Mouse (Mus musculus) myocyte (in vitro differentiated cells): ENCODE measurements around the gene Cenps. TPM values are rescaled to one million over a fixed set of nuclear protein-coding genes. Genes with fewer than 3 reads are reported as not detected.

ENCODE experiments used
- H3K27me3 ChIP-seq: one replicate; pipeline ENCODE4 v1.6.1; 2011; ENCODE audit not compliant: control insufficient read depth, insufficient read depth, insufficient read length
- H3K36me3 ChIP-seq: one replicate; pipeline ENCODE4 v1.6.1; 2011; ENCODE audit not compliant: control insufficient read depth, insufficient read depth
- H3K4me2 ChIP-seq: one replicate; pipeline ENCODE4 v1.6.1; 2011; ENCODE audit warnings: low read depth, control low read depth
- H3K4me3 ChIP-seq: one replicate; pipeline ENCODE4 v1.5.1; 2011; ENCODE audit warnings: mild to moderate bottlenecking, control low read depth, moderate library complexity
- H3K79me2 ChIP-seq: one replicate; pipeline ENCODE4 v1.6.1; 2011; ENCODE audit not compliant: control insufficient read depth, insufficient read depth
- H3ac ChIP-seq: one replicate; pipeline ENCODE4 v1.6.1; 2011; ENCODE audit not compliant: control insufficient read depth, insufficient read length
- CEBPB ChIP-seq: IDR thresholded peaks from 2 replicates; pipeline ENCODE4 v1.6.1; 2011; ENCODE audit warnings: mild to moderate bottlenecking, moderate library complexity; ENCODE audit not compliant: poor library complexity, insufficient read depth, severe bottlenecking
- E2F4 ChIP-seq: IDR thresholded peaks from one replicate; pipeline ENCODE4 v1.6.1; 2011; ENCODE audit warnings: mild to moderate bottlenecking, control low read depth, moderate library complexity; ENCODE audit not compliant: insufficient read depth
- MAX ChIP-seq: IDR thresholded peaks from one replicate; pipeline ENCODE4 v1.6.1; 2011; ENCODE audit warnings: low read depth, mild to moderate bottlenecking, control low read depth
- MYOD1 ChIP-seq, 3 experiments: IDR thresholded peaks; one replicate each; pipeline ENCODE4 v1.6.1; 2011; ENCODE audit warnings: control low read depth in 2 of 3, low read depth in 2 of 3, mild to moderate bottlenecking in 2 of 3, moderate library complexity in 1 of 3; ENCODE audit not compliant: insufficient read length in 2 of 3, control insufficient read depth in 1 of 3
- MYOG ChIP-seq, 3 experiments: IDR thresholded peaks; one replicate each; pipeline ENCODE4 v1.6.1; 2011; ENCODE audit warnings: control low read depth in 2 of 3, low read depth in 2 of 3, mild to moderate bottlenecking in 2 of 3; ENCODE audit not compliant: insufficient read length in 2 of 3, control insufficient read depth in 1 of 3, insufficient read depth in 1 of 3
- POLR2A ChIP-seq: IDR thresholded peaks from one replicate; pipeline ENCODE4 v1.6.1; 2011; ENCODE audit warnings: low read depth, mild to moderate bottlenecking, control low read depth, moderate library complexity; ENCODE audit not compliant: insufficient read length
- POLR2AphosphoS2 ChIP-seq: IDR thresholded peaks from one replicate; pipeline ENCODE4 v1.6.1; 2011; ENCODE audit warnings: low read depth, control low read depth; ENCODE audit not compliant: insufficient read length
- REST ChIP-seq: IDR thresholded peaks from one replicate; pipeline ENCODE4 v1.6.1; 2011; ENCODE audit warnings: mild to moderate bottlenecking, control low read depth, moderate library complexity; ENCODE audit not compliant: insufficient read depth, insufficient read length
- SRF ChIP-seq: IDR thresholded peaks from one replicate; pipeline ENCODE4 v1.6.1; 2011; ENCODE audit warnings: low read depth; ENCODE audit not compliant: control insufficient read depth, insufficient read length
- TCF12 ChIP-seq: IDR thresholded peaks from one replicate; pipeline ENCODE4 v1.6.1; 2011; ENCODE audit warnings: mild to moderate bottlenecking, control low read depth; ENCODE audit not compliant: poor library complexity, insufficient read depth, severe bottlenecking
- TCF3 ChIP-seq: IDR thresholded peaks from one replicate; pipeline ENCODE4 v1.6.1; 2011; ENCODE audit warnings: low read depth, control low read depth; ENCODE audit not compliant: insufficient read length
- USF1 ChIP-seq: IDR thresholded peaks from one replicate; pipeline ENCODE4 v1.6.1; 2011; ENCODE audit warnings: low read depth, mild to moderate bottlenecking, control low read depth, moderate library complexity
- polyA plus RNA-seq: library from polyadenylated mRNA; unstranded; fragments of >200 nt; fragmentation: generic; extraction: Trizol; gene quantifications from one replicate; pipeline ENCODE4 v1.2.1, GENCODE M21; 2012; ENCODE audit warnings: missing spikeins

Cenps gene
- polyA plus RNA-seq, 1 experiment, result 7.3 TPM

GRCm38 (mm10) chr4:149148084-149148483 is 10.7 kb upstream of the Cenps start:
- H3K27me3 ChIP-seq, result no peaks in the 10 kb centered on the region
- peaks cover 17% of the 10 kb centered on the region for H3K36me3 ChIP-seq
- no peak overlapping the region for H3ac ChIP-seq
- H3K4me3 ChIP-seq, result no peak overlapping the region
- no peaks in the 10 kb centered on the region for H3K79me2 ChIP-seq
- H3K4me2 ChIP-seq, result no peak overlapping the region
- peak; percentile 14 for TF ChIP-seq POLR2AphosphoS2
- no peak for TF ChIP-seq SRF

- Histone ChIP-seq H3K4me2 (no peak overlapping the region), H3K27me3 (no peaks in the 10 kb centered on the region)
- TF ChIP-seq TCF3 (no peak), E2F4 (no peak), MYOD1 (IDR thresholded peaks at IDR 0.05; ENCODE audit: control insufficient read depth in 1 of 3, insufficient read length in 2 of 3, low read depth in 2 of 3) (no peak), USF1 (no peak), REST (no peak), POLR2A (no peak), SRF (no peak), CEBPB (no peak), POLR2AphosphoS2 (no peak)
Observed at GRCm38 (mm10) chr4:149147528-149147927, 10.1 kb upstream of the Cenps start.

GRCm38 (mm10) chr4:149145151-149145550 is 7.7 kb upstream of the Cenps start:
- Histone ChIP-seq H3K79me2 (no peaks in the 10 kb centered on the region), H3K36me3 (peaks cover 3% of the 10 kb centered on the region), H3ac (no peak overlapping the region), H3K4me3 (no peak overlapping the region), H3K27me3 (no peaks in the 10 kb centered on the region), H3K4me2 (no peak overlapping the region)
- TF ChIP-seq MYOG (IDR thresholded peaks at IDR 0.05; ENCODE audit: control insufficient read depth in 1 of 3, insufficient read depth in 1 of 3, insufficient read length in 2 of 3, low read depth in 2 of 3) (no peak), USF1 (no peak), MAX (no peak), POLR2AphosphoS2 (no peak), CEBPB (no peak), E2F4 (no peak), TCF12 (no peak), POLR2A (no peak), REST (no peak), MYOD1 (IDR thresholded peaks at IDR 0.05; ENCODE audit: control insufficient read depth in 1 of 3, insufficient read length in 2 of 3, low read depth in 2 of 3) (no peak), SRF (no peak), TCF3 (no peak)

More at GRCm38 (mm10) chr4:149147528-149147927, 10.1 kb upstream of the Cenps start:
- Histone ChIP-seq H3K36me3 (peaks cover 12% of the 10 kb centered on the region), H3K4me3 (no peak overlapping the region), H3K79me2 (no peaks in the 10 kb centered on the region), H3ac (no peak overlapping the region)

GRCm38 (mm10) chr4:149144459-149144858 is 7.0 kb upstream of the Cenps start:
- TF ChIP-seq TCF3 (no peak), SRF (no peak), MAX (no peak)
- H3K4me3 ChIP-seq, result no peak overlapping the region
- no peak overlapping the region for H3ac ChIP-seq
- H3K36me3 ChIP-seq, result no peaks in the 10 kb centered on the region
- H3K4me2 ChIP-seq, result no peak overlapping the region
- H3K79me2 ChIP-seq, result no peaks in the 10 kb centered on the region
- H3K27me3 ChIP-seq, result no peaks in the 10 kb centered on the region

- Histone ChIP-seq H3K36me3 (no peaks in the 10 kb centered on the region), H3K4me2 (no peak overlapping the region), H3K27me3 (no peaks in the 10 kb centered on the region), H3K4me3 (no peak overlapping the region), H3K79me2 (no peaks in the 10 kb centered on the region), H3ac (no peak overlapping the region)
- TF ChIP-seq MYOG (IDR thresholded peaks at IDR 0.05; ENCODE audit: control insufficient read depth in 1 of 3, insufficient read depth in 1 of 3, insufficient read length in 2 of 3, low read depth in 2 of 3) (no peak), SRF (no peak), REST (no peak), USF1 (no peak), CEBPB (no peak), E2F4 (no peak), MAX (no peak), POLR2A (no peak), TCF12 (no peak), POLR2AphosphoS2 (no peak), TCF3 (no peak), MYOD1 (IDR thresholded peaks at IDR 0.05; ENCODE audit: control insufficient read depth in 1 of 3, insufficient read length in 2 of 3, low read depth in 2 of 3) (no peak)
Observed at GRCm38 (mm10) chr4:149143594-149143993, 6.2 kb upstream of the Cenps start.

- Histone ChIP-seq H3K36me3 (no peaks in the 10 kb centered on the region), H3K79me2 (peaks cover 3% of the 10 kb centered on the region), H3K4me2 (no peak overlapping the region), H3ac (no peak overlapping the region), H3K27me3 (no peaks in the 10 kb centered on the region), H3K4me3 (no peak overlapping the region)
- TF ChIP-seq MYOD1 (IDR thresholded peaks at IDR 0.05; ENCODE audit: control insufficient read depth in 1 of 3, insufficient read length in 2 of 3, low read depth in 2 of 3), result peak in 1 of 3 experiments; percentile 50
- no peak for TF ChIP-seq SRF
- TF ChIP-seq MYOG (IDR thresholded peaks at IDR 0.05; ENCODE audit: control insufficient read depth in 1 of 3, insufficient read depth in 1 of 3, insufficient read length in 2 of 3, low read depth in 2 of 3), result peak in 1 of 3 experiments; percentile 53
Observed at GRCm38 (mm10) chr4:149138515-149138914, 1.1 kb upstream of the Cenps start.
